Mouse (Mus musculus) lung, embryonic 15.5 days (tissue): ENCODE measurements around the gene Gm5485. TPM values are rescaled to one million over a fixed set of nuclear protein-coding genes. Genes with fewer than 3 reads are reported as not detected.

ENCODE experiments used
- ATAC-seq: fragments of 200-750 bp; cut with Nextera tagmentation; 2 replicates; pipeline ENCODE4 v1.8.0; 2017; ENCODE audit warnings: moderate number of reproducible peaks, borderline replicate concordance; ENCODE audit not compliant: low FRiP score, low TSS enrichment; ENCODE audit errors: extremely low read depth
- H3K27ac ChIP-seq: fragments of 300-500 bp; sonication (generic); 2 replicates; pipeline ENCODE4 v1.5.1; 2015; ENCODE audit warnings: moderate library complexity, mild to moderate bottlenecking, inconsistent platforms
- H3K27me3 ChIP-seq: fragments of 300-500 bp; sonication (generic); 2 replicates; pipeline ENCODE4 v1.6.1; 2015; ENCODE audit warnings: inconsistent platforms
- H3K36me3 ChIP-seq: fragments of 300-500 bp; sonication (generic); 2 replicates; pipeline ENCODE4 v1.6.1; 2015; ENCODE audit warnings: inconsistent platforms
- H3K4me1 ChIP-seq: fragments of 300-500 bp; sonication (generic); 2 replicates; pipeline ENCODE4 v1.6.1; 2015; ENCODE audit warnings: inconsistent platforms
- H3K4me2 ChIP-seq: fragments of 300-500 bp; sonication (generic); 2 replicates; pipeline ENCODE4 v1.6.1; 2015; ENCODE audit warnings: inconsistent platforms, mild to moderate bottlenecking, moderate library complexity
- H3K4me3 ChIP-seq: fragments of 300-500 bp; sonication (generic); 2 replicates; pipeline ENCODE4 v1.5.1; 2015; ENCODE audit warnings: mild to moderate bottlenecking, inconsistent platforms
- H3K9ac ChIP-seq: fragments of 300-500 bp; sonication (generic); 2 replicates; pipeline ENCODE4 v1.6.1; 2015; ENCODE audit warnings: inconsistent platforms
- H3K9me3 ChIP-seq: fragments of 300-500 bp; sonication (generic); 2 replicates; pipeline ENCODE4 v1.6.1; 2016; ENCODE audit warnings: inconsistent platforms
- WGBS: fragments of 180-500 bp; shearing (Covaris S2); methylation state at CpG from one replicate; pipeline ENCODE4 v1.1.7; 2015; 5-methylcytosine and 5-hydroxymethylcytosine counted together
- polyA plus RNA-seq: library from polyadenylated mRNA; unstranded; fragments of >200 nt; fragmentation: Nextera tagmentation; extraction: Ambion mirVana; gene quantifications from 2 replicates; pipeline ENCODE4 v1.2.1, GENCODE M21; 2015

Gm5485 gene
- polyA plus RNA-seq, 1 experiment from 2014 or later = not detected

DNA sequence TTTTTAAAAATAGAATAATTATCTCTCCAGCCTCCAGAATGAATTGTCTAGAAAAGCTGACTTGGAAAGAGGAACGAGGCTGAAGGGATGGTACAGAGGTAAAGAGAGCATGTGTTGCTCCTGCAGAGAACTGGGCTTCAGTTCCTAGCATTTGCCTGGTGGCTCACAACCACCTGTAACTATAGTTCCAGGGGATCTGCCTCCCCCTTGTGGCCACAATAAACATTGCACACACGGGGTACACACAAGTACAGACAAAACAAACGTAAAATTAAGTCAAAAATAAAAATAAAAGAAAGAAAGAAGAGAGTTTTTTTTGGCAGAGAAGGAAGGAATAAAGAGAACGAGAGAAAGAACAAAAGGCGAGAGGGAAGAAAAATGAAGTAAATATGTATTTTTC lies 45.4 kb downstream of the Gm5485 start:
- no peak for ATAC-seq

DNA sequence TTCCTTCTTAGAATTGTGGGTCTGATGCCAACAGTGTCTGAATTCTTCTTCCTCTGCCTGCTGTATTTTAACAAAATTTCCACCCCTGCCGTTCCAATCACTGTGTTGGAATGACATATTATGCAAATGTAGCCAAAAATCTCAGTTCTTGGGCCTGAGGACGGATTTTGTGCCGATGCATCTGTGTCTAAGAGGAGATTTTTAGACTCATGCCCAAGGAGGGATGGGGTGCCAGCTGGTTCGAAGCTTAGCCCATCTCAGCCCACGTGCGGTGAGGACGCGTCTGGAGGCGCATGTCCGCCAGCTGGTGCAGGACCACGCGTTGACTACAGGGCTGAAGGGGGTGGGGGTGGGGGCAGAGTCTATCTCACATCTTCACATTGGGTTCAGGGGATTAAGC lies 51.3 kb downstream of the Gm5485 start:
- Histone ChIP-seq H3K4me3 (no peak overlapping the region), H3K4me1 (no peaks in the 10 kb centered on the region), H3K27ac (no peak overlapping the region), H3K4me2 (no peak overlapping the region), H3K27me3 (no peaks in the 10 kb centered on the region), H3K36me3 (no peaks in the 10 kb centered on the region), H3K9me3 (no peaks in the 10 kb centered on the region), H3K9ac (no peak overlapping the region)
- 90% methylated on average over 12 of the region's 12 CpGs for whole genome bisulfite sequencing
- ATAC-seq = no peak

More for the DNA sequence above, 45.4 kb downstream of the Gm5485 start:
- no peaks in the 10 kb centered on the region for H3K27me3 ChIP-seq
- 87% methylated on average over 5 of the region's 5 CpGs for WGBS
- H3K36me3 ChIP-seq = no peaks in the 10 kb centered on the region
- no peak overlapping the region for H3K4me3 ChIP-seq
- H3K9ac ChIP-seq = no peak overlapping the region
- H3K27ac ChIP-seq = no peak overlapping the region
- H3K4me1 ChIP-seq = no peaks in the 10 kb centered on the region
- H3K4me2 ChIP-seq = no peak overlapping the region
- H3K9me3 ChIP-seq = no peaks in the 10 kb centered on the region

DNA sequence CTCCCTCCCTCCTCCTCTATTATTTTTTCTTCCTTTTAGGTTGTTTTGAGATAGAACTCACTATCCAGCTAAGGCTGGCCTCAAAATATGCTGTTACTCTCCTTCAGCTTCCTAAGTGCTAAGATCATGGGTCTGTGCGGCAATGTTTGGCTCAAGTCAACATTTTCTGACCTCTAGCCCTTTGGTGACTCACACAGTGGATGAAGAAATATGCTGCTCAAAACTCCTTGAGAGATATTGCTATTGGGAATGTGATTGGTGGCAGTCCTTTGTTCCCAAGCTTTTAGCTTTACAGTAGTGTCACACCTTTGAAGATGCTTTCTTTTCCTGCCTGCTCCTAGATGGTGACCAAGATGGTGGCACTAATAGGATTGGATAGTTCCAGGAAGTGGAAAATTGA lies 55.8 kb downstream of the Gm5485 start:
- no peak overlapping the region for H3K4me2 ChIP-seq
- no peaks in the 10 kb centered on the region for H3K9me3 ChIP-seq
- no peaks in the 10 kb centered on the region for H3K36me3 ChIP-seq
- WGBS = 70% methylated on average over 1 of the region's 1 CpGs
- no peaks in the 10 kb centered on the region for H3K4me1 ChIP-seq
- H3K27me3 ChIP-seq = no peaks in the 10 kb centered on the region
- H3K27ac ChIP-seq = no peak overlapping the region
- H3K4me3 ChIP-seq = no peak overlapping the region
- no peak overlapping the region for H3K9ac ChIP-seq
- ATAC-seq = no peak

GRCm38 (mm10) chr16:48355716-48356115 lies 56.5 kb downstream of the Gm5485 start:
- no peak for ATAC-seq
- Histone ChIP-seq H3K27me3 (no peaks in the 10 kb centered on the region), H3K9ac (no peak overlapping the region), H3K4me3 (no peak overlapping the region), H3K4me1 (no peaks in the 10 kb centered on the region), H3K27ac (no peak overlapping the region), H3K4me2 (no peak overlapping the region), H3K36me3 (no peaks in the 10 kb centered on the region), H3K9me3 (no peaks in the 10 kb centered on the region)
- WGBS = 80% methylated on average over 5 of the region's 5 CpGs

Other genes with a start within 250 kb of the Gm5485 start
- not detected in 2 replicates for gene Dppa4, start 128.7 kb downstream of the Gm5485 start, polyA plus RNA-seq
- 0.21 and 0.30 TPM in 2 replicates for gene Dppa2, start 108.5 kb downstream of the Gm5485 start, polyA plus RNA-seq
- gene Morc1, start 18.8 kb upstream of the Gm5485 start, polyA plus RNA-seq = 0.21 and 0.30 TPM in 2 replicates